Mouse (Mus musculus) embryonic fibroblast, embryonic 13.5 days (primary cell): ENCODE data around the gene Ppp2r5e. TPM values are rescaled to one million over a fixed set of nuclear protein-coding genes. Genes with fewer than 3 reads are reported as not detected.

Experiments used
- H3K27ac ChIP-seq: 2 replicates; pipeline ENCODE4 v1.5.1; 2012; ENCODE audit warnings: low read length, control low read depth, inconsistent platforms; ENCODE audit not compliant: insufficient read depth
- H3K4me1 ChIP-seq: 2 replicates; pipeline ENCODE4 v1.6.1; 2011; ENCODE audit warnings: low read length; ENCODE audit not compliant: control insufficient read depth, insufficient read depth
- H3K4me3 ChIP-seq: 2 replicates; pipeline ENCODE4 v1.5.1; 2011; ENCODE audit warnings: mild to moderate bottlenecking, control low read depth, low read length; ENCODE audit not compliant: insufficient read depth
- CTCF ChIP-seq: IDR thresholded peaks from 2 replicates; pipeline ENCODE4 v1.5.1; 2011; ENCODE audit warnings: mild to moderate bottlenecking, control low read depth, low read length, moderate library complexity, borderline replicate concordance; ENCODE audit not compliant: insufficient read depth
- POLR2A ChIP-seq: IDR thresholded peaks from 2 replicates; pipeline ENCODE4 v1.6.1; 2011; ENCODE audit warnings: low read depth, mild to moderate bottlenecking, control low read depth, low read length, moderate library complexity
- polyA plus RNA-seq: library from polyadenylated mRNA; stranded (reverse); fragments of >200 nt; gene quantifications from 2 replicates; pipeline ENCODE4 v1.2.4, GENCODE M21; 2011; ENCODE audit warnings: low read depth; ENCODE audit not compliant: missing spikeins, insufficient read length

The Ppp2r5e gene
- polyA plus RNA-seq, 1 experiment = 43.2 TPM

DNA sequence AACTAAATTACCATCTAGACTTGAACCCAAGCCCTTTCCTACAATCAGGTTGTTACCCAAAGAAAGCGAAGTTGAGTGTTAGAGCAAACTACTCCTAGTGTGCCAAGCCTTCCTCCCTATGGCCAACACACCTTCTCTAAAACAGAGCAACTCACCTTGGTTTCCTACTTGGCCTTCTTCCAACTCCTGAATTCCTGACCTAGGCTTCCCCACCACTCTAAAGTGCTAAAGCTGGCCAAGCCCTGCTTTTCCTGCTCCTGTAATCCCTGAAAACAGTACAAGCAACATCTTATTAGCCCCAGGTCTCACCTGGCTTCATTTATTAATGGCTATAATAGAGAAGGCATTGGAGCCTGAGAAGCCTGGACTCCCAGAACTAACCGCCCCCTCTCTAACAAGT lies 17.0 kb downstream of the Ppp2r5e start:
- H3K4me1 ChIP-seq = no peaks in the 10 kb centered on the region
- no peak for TF ChIP-seq CTCF
- TF ChIP-seq POLR2A = no peak
- no peak overlapping the region for H3K27ac ChIP-seq
- H3K4me3 ChIP-seq = no peak overlapping the region

DNA sequence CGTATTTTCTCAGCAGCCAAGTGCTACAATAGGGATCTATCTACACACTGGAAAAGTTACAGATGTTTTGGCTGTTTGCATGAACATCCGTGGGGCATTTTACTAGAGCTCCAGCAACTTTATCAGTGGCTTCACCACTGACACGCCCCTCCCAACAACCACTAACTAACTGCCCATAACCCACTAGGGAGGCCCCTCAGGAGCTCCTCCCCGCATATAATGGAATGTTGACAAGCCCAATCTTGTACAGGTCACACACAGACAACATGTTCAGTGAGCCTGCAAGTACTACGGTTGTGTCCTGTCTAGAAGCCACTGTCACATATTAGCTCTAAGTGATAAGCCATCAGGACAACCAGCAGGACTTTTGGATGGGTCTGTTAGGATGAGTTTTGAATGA lies 18.8 kb downstream of the Ppp2r5e start:
- TF ChIP-seq POLR2A = no peak
- TF ChIP-seq CTCF = no peak
- no peak overlapping the region for H3K27ac ChIP-seq
- no peak overlapping the region for H3K4me3 ChIP-seq
- H3K4me1 ChIP-seq = no peaks in the 10 kb centered on the region

DNA sequence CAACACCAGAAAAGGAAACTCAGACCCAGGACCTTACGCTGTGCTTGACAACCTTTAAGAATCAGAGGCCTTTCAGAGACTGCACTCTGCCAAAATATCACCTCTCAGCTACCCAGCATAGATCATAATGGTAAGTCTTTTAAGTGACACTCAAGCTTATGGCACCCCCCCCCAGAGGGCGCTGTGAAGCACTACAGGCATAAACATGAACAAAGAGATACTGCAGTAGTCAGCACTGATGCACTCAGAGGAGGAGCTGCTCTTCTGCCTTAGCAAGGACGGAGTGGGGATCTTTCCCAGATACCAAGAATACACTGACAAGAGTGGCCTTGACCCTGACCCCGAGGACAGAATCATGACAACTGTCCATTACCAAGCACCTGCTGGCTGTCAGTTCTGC lies 23.8 kb downstream of the Ppp2r5e start:
- H3K4me3 ChIP-seq = no peak overlapping the region

DNA sequence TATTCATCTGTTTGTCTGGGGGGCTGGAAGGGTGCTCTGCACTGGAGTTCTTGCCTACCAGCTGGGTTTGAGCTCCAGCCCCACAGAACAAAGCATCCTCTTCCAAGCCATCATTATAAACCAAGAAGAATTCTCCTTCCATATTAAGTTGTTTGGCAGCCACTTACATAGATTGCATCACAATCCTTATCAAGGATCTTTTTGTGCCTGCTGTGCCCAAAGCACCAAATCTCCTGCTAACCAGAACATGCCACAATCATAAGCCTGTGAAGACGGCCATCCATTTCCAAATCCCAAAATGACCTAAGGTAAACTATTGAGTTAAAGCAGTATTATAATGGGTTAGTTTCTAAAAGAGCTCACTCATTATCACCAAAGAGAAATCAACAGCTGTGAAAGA lies 25.9 kb downstream of the Ppp2r5e start:
- H3K4me1 ChIP-seq = no peaks in the 10 kb centered on the region
- no peak overlapping the region for H3K4me3 ChIP-seq
- no peak overlapping the region for H3K27ac ChIP-seq
- no peak for TF ChIP-seq CTCF

More for the DNA sequence above, 23.8 kb downstream of the Ppp2r5e start:
- Histone ChIP-seq H3K4me1 (no peaks in the 10 kb centered on the region), H3K27ac (no peak overlapping the region)
- TF ChIP-seq POLR2A = no peak
- no peak for TF ChIP-seq CTCF

DNA sequence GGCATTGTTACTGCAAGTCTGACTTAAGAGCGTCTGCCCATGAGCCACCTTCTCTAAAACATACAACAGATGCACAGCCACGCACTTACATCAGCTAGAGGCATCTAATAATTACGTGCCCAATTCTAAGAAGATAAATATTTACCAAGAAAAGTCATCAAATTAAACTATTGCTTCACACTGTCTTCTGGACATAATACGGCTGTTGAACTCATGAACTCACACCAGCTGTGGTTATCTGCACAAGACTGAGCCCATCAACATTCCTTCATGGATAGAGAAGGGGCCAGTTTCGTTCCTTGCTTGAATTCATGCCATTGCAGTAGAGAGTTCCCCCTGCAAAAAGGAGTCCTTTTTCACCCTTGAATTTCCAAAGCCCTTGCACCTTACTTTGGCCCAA lies 28.3 kb downstream of the Ppp2r5e start:
- Histone ChIP-seq H3K27ac (no peak overlapping the region), H3K4me1 (no peaks in the 10 kb centered on the region), H3K4me3 (no peak overlapping the region)
- TF ChIP-seq CTCF = no peak
- TF ChIP-seq POLR2A = no peak

DNA sequence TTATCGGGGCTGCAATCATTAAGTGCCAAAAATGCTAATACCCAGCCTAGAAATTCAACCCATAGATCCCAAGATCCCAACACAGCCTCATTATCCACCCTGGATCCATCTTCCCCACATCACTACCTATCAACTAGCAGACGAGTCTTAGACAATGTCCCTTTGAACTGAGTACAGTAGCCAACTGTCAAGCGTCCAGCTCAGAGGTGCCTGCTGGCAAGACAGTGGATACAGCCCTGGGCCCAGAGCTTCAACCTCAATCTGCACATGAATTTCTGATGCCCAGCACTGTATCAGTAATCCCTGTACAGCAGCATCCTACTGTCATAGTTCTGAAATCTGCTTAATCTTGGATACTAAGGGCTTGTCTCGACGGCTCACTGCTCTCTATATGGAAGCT lies 30.3 kb downstream of the Ppp2r5e start:
- Histone ChIP-seq H3K4me1 (no peaks in the 10 kb centered on the region), H3K27ac (no peak overlapping the region), H3K4me3 (no peak overlapping the region)
- no peak for TF ChIP-seq CTCF

DNA sequence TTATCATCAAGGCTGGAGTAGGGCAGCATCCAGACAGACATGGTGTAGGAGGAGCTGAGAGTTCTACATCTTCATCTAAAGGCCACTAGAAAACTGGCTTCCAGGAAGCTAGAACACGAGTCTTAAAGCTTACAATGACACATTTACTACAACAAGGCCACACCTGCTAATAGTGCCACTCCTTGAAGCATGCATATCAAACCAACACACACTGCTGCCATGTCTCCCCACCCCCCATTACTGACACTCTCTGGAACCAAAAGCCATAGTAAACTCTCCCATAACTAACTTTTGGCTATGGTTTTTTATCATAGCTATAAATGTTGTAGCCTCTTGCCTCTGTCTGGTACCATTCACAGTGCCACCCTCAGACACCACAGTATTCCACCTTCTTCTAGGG lies 31.5 kb downstream of the Ppp2r5e start:
- TF ChIP-seq CTCF = no peak
- TF ChIP-seq POLR2A = no peak
- H3K27ac ChIP-seq = no peak overlapping the region
- H3K4me1 ChIP-seq = no peaks in the 10 kb centered on the region
- H3K4me3 ChIP-seq = no peak overlapping the region

DNA sequence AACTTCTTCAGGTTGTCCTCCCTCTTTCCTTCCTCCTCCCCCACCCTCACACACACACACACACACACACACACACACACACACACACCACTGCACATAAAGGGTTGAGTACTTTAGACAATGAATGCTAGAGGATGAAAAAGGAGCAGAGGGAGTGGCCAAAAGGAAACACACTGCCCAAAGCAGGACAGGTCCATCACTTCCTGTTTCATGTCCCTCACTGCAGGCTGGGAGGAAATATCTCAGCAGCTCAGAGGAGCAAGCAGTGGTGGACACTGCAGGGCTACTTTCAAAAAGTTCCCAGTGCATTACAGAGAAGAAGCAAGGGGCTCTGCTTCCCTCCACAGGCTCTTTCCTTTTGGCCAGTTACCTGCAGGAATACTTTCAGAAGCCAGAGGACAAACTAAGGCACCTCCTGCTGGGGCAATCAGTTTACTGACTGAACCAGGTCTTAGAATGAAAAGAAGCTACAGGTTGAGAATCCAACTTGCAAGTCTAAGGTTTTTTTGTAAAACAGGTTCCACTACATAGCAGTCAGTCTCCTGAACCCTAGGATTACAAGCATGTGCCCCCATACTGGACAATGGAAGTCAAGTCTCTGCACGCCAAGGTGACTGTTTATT lies 32.9 kb downstream of the Ppp2r5e start:
- Histone ChIP-seq H3K4me1 (peaks cover 6% of the 10 kb centered on the region), H3K4me3 (no peak overlapping the region), H3K27ac (no peak overlapping the region)
- no peak for TF ChIP-seq POLR2A
- no peak for TF ChIP-seq CTCF

DNA sequence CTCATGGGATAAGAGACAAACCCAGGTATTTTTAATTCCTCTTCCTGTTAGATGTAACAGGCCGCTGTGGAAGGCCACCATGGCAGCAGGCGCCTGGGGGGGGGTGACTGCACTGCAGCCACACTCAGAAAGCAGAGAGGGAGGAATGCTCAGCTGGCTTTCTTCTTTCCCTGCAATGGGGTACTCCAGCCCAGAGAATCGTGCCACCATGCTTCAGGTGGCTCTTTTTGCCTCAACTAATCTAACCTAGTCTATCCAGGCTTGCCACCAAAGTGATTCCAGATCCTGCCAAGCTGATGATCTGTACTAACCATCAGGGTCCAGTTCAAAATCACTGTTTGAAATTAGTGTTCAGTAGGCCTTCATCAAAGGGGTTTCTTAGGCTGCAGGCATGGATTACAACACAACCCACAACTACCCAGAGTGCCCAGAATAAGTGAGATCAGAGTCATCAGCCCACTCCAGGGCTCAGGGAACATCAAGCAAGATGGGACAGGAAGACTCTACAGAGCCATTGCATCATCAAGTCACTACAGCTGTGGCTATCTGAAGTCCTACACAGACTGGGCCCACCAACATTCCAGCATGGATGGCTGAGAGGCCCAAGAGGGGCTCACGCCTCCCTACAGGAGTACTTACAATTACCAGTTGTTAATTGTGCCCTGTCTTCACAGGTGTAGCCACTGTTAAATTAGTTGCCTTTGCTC lies 35.2 kb downstream of the Ppp2r5e start:
- H3K4me3 ChIP-seq = no peak overlapping the region
- H3K4me1 ChIP-seq = peaks cover 15% of the 10 kb centered on the region
- H3K27ac ChIP-seq = no peak overlapping the region
- no peak for TF ChIP-seq CTCF

DNA sequence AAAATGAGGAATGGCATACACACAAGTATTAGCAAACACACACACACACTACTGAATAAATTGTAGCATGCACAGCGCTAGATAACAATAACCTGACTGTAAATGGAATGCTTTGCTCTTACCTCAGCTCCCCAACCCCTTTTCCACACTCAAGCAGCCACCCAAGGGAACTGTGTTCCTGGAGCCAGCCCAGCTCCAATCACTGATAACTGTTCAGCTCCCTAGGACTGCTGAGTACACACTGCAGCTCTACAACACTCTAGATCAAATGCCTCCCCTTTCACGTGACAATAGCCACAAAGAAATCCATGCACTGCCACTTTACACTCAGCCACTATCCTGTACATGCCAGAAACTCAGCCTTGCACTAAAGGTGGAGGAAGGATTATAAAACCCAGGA lies 36.8 kb downstream of the Ppp2r5e start:
- no peak overlapping the region for H3K27ac ChIP-seq
- TF ChIP-seq POLR2A (no peak), CTCF (no peak)
- H3K4me1 ChIP-seq = peaks cover 26% of the 10 kb centered on the region
- no peak overlapping the region for H3K4me3 ChIP-seq
